Mouse (Mus musculus) Muller cell, postnatal 12 days (primary cell): ENCODE data around the gene Degs1.
A peak's percentile ranks its signal among the peaks of the same experiment; 100 is the strongest.

ENCODE experiments used
- DNase-seq: peaks from one replicate; pipeline ENCODE4 v3.0.0-alpha.2; 2015; ENCODE audit errors: inconsistent ontology term

The Degs1 gene

GRCm38 (mm10) chr1:182280577-182280976 lies 2.0 kb downstream of the Degs1 start:
- DNase-seq, result no peak

- DNase-seq, result no peak
These were observed 2.6 kb downstream of the Degs1 start for GRCm38 (mm10) chr1:182280046-182280445.

GRCm38 (mm10) chr1:182279436-182279835 lies 3.2 kb downstream of the Degs1 start:
- no peak for DNase-seq

- DNase-seq, result no peak
These were observed 7.5 kb downstream of the Degs1 start for GRCm38 (mm10) chr1:182275109-182275508.

- DNase-seq, result no peak
These were observed 11.0 kb downstream of the Degs1 start for GRCm38 (mm10) chr1:182271632-182272031.

GRCm38 (mm10) chr1:182271130-182271529 lies 11.5 kb downstream of the Degs1 start:
- DNase-seq, result no peak

GRCm38 (mm10) chr1:182268317-182268716 lies 14.3 kb downstream of the Degs1 start:
- DNase-seq, result no peak

GRCm38 (mm10) chr1:182266028-182266525 lies 16.5 kb downstream of the Degs1 start:
- DNase-seq, result no peak

GRCm38 (mm10) chr1:182256041-182256680 lies 26.4 kb downstream of the Degs1 start:
- DNase-seq, result no peak

GRCm38 (mm10) chr1:182255031-182255430 lies 27.6 kb downstream of the Degs1 start:
- no peak for DNase-seq

- DNase-seq, result no peak
These were observed 28.0 kb downstream of the Degs1 start for GRCm38 (mm10) chr1:182254618-182255017.

GRCm38 (mm10) chr1:182253756-182254534 lies 28.7 kb downstream of the Degs1 start:
- DNase-seq, result no peak

- no peak for DNase-seq
These were observed 30.0 kb downstream of the Degs1 start for GRCm38 (mm10) chr1:182252534-182253171.

- no peak for DNase-seq
These were observed 31.9 kb downstream of the Degs1 start for GRCm38 (mm10) chr1:182250734-182251133.

- DNase-seq, result no peak
These were observed 33.3 kb downstream of the Degs1 start for GRCm38 (mm10) chr1:182249298-182249697.

GRCm38 (mm10) chr1:182245003-182245402 lies 37.6 kb downstream of the Degs1 start:
- no peak for DNase-seq

GRCm38 (mm10) chr1:182238056-182238703 lies 44.4 kb downstream of the Degs1 start:
- peak; percentile 57 for DNase-seq

GRCm38 (mm10) chr1:182237386-182237785 lies 45.2 kb downstream of the Degs1 start:
- DNase-seq, result peak; percentile 87

- DNase-seq, result no peak
These were observed 47.4 kb downstream of the Degs1 start for GRCm38 (mm10) chr1:182235174-182235573.

GRCm38 (mm10) chr1:182229381-182229780 lies 53.2 kb downstream of the Degs1 start:
- no peak for DNase-seq

- no peak for DNase-seq
These were observed 55.3 kb downstream of the Degs1 start for GRCm38 (mm10) chr1:182227141-182227963.
